Mouse (Mus musculus): ENCODE measurements around the gene Ppfibp1.

DNA sequence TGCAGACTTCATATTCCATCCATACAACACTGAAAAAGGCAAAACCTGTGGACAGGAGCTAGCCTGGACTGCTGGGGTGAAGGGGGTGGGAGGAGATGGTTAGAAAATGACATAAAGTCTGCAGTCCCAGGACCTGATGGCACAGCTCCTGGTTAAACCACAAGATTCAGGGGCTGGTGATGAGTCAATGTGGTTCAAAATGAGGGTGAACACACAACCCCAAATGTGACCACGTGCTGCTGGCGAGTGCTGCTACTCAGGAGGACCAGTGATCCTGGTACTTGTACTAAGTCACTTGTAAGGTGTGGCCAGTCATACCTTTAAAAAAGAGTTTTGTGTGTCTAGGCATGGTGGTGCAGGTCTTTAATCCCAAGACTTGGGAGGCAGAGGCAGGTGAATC, 25.1 kb upstream of the Ppfibp1 start:
- TF ChIP-seq CTCF (IDR thresholded peaks at IDR 0.05; ENCODE audit: control insufficient read depth, insufficient read depth, low read length) (no peak), POLR2A (IDR thresholded peaks at IDR 0.05; ENCODE audit: borderline replicate concordance, control insufficient read depth, low read depth, low read length) (no peak)
